Mouse (Mus musculus): ENCODE data around the gene Serpinb1b.

Serpinb1b gene

GRCm38 (mm10) chr13:33091306-33091705 is 12.9 kb downstream of the Serpinb1b start:
- DNase-seq (ENCODE audit: low spot score), result no peak

DNA sequence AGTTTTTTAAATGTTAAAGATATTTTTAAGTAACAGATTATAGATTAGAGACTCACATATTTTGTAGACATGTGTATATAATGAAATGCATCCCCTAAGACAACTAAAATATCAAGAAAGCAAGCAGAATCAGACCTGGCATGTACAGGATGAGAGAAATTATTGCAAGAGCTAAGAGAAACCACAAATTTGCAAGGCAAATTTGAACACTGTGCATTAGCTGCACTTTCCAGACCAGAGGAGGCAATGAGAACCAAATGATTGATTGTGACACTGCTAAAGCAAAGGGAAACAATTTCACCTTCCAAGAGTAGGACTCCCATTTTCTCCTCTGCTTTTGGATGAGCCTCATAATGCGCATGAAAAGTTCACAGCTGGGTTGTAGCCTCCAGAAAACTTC is 17.2 kb downstream of the Serpinb1b start:
- no peak for DNase-seq (ENCODE audit: low spot score)

DNA sequence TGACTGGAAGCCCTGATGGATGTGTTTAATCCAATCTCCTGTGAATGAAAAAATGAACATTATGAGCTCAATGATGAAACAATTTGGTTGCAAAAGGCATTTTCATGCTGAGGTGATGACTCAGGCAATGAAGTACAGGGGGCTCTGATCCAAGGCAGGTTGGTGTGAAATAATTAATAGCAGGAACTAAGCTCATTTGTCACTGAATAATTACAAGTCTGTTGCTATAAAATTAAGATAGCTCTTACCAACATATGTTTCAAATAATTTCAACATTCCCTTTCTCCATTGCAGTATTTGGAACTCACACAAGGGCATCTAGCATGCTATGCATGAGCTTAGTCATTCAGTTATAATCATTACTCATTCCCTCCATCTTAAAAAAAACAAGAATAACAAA is 27.3 kb downstream of the Serpinb1b start:
- DNase-seq (ENCODE audit: low spot score), result no peak

DNA sequence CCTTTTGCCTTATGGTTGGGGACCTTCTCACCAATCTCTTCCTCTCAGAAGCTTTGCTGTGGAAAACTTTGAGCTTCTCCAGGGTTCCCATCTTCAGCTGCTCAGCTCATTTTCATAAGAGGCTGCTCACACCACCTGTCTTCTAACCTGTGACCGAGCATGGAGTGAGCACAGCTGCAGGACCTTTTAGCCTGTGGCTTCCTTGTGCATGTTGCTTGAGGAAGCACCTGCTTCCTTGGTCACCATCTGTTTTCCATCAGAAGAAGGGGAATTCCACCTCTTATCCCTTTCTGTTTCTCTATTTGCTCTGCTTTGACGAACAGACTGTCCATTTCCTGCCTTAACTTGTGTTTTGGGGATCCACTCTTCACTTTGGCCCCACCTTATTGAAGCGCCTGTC is 34.7 kb downstream of the Serpinb1b start:
- DNase-seq (ENCODE audit: low spot score), result no peak

DNA sequence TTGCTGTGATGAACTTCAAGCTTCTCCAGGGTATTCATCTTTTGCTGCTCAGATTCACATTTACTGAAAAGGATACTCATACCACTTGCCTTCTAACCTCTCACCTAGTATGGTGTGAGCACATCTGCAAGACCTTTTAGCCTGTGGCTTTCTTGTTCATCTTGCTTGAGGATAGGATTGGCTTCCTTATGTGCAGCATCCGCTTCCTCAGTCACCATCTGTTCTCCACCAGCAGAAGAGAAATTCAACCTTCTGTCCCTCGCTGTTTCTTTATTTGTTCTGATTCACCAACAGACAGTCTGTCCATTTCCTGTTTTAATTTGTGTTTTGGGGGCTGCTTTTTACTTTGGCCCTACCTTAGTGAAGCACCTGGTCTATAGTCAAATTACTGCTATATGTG is 59.3 kb downstream of the Serpinb1b start:
- no peak for DNase-seq (ENCODE audit: low spot score)

- no peak for DNase-seq (ENCODE audit: low spot score)
These were observed 63.1 kb downstream of the Serpinb1b start for GRCm38 (mm10) chr13:33141435-33141834.

Data from c-Kit-positive CD71-positive TER-119-positive erythroid progenitor cells, embryonic 14.5 days (primary cell).